Mouse (Mus musculus): ENCODE data around the gene Tnn. TPM values are rescaled to one million over a fixed set of nuclear protein-coding genes. Genes with fewer than 3 reads are reported as not detected.

Gene Tnn
- total and polyA plus RNA-seq, 3 experiments, result 0.13 TPM; not detected in 2

DNA sequence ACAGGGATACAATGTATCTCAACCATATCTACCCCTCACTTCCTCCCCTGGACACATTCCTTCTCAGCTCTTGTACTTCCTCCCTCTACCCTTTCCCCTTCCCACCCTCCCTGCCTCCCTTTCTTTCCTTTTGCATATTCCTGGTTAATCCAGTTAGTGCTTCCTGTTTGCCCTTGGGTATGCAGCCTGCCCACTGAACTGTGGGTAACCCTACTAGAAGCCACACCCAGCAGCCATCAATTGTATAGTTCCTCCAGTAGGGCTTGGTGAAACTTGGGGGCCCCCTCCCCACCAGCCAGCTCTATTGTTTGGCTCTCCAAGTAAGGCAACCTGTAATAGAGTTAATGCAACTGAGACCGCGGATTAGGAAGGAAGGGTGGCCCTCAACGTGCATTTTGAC lies 7.8 kb downstream of the Tnn start:
- H3K4me1 ChIP-seq (ENCODE audit: control insufficient read depth in 1 of 2, insufficient read depth in 2 of 2), result peaks cover 15 to 20% of the 10 kb centered on the region in 2 experiments
- dilution Hi-C loops (cut with MboI; ENCODE audit: extremely low pct_ligation_motif_present, extremely low pct_unique_long_range_greater_than_20kb, low sequenced_read_pairs) (no loop called here), in situ Hi-C loops (cut with MboI; ENCODE audit: low pct_ligation_motif_present, low pct_unique_long_range_greater_than_20kb, low sequenced_read_pairs) (no loop called here)
- no peak overlapping the region for H3K4me3 ChIP-seq (replicated peaks in 1 of 3; ENCODE audit: low read depth in 2 of 3, low read length in 2 of 3, poor library complexity in 1 of 3)
- no peak overlapping the region for H3K9ac ChIP-seq (ENCODE audit: insufficient read depth, low read depth)
- DNase-seq (ENCODE audit: extremely low read depth), result no peak
- no peaks in the 10 kb centered on the region for H3K36me3 ChIP-seq (replicated peaks in 1 of 2; ENCODE audit: control insufficient read depth in 1 of 2, insufficient read depth in 1 of 2, low read length in 1 of 2)
- TF ChIP-seq CTCF (conservative IDR thresholded peaks at IDR 0.05 in 1 of 2, IDR thresholded peaks at IDR 0.05 in 1 of 2; ENCODE audit: low read depth in 2 of 2, low read length in 2 of 2) (no peak), MAFK (IDR thresholded peaks at IDR 0.05; ENCODE audit: insufficient replicate concordance, low read length) (no peak)
- H3K79me2 ChIP-seq (replicated peaks; ENCODE audit: control insufficient read depth, extremely low read depth, insufficient read depth, poor library complexity, severe bottlenecking), result no peaks in the 10 kb centered on the region
- no peak overlapping the region for H3K4me2 ChIP-seq (ENCODE audit: insufficient read depth, low read depth, poor library complexity, severe bottlenecking)
- no peak overlapping the region for H3K27ac ChIP-seq (ENCODE audit: insufficient read depth, low read depth)
- H3K9me3 ChIP-seq (replicated peaks; ENCODE audit: low read length), result no peaks in the 10 kb centered on the region
- no peaks in the 10 kb centered on the region for H3K27me3 ChIP-seq (replicated peaks)

DNA sequence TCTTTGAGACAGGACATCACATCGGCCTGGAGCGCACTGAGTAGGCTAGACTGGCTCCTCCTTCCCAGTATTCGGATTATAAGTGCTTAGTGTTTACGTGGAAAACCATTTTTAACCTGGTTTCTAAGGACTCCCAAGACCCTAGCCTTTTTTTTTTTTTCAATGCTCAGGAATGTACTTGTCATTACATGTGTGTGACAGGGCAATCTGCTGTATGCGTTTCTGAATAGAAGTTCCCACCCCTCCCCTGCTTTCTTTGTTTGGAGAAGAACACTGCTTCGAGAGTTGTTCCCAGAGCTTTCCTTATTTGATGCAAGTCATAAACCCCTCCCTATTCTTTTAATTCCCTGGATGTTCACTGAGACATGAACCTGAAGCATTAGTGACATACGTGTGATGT lies 9.0 kb downstream of the Tnn start:
- in situ Hi-C loops (cut with MboI; ENCODE audit: low pct_ligation_motif_present, low pct_unique_long_range_greater_than_20kb, low sequenced_read_pairs), result no loop called here

DNA sequence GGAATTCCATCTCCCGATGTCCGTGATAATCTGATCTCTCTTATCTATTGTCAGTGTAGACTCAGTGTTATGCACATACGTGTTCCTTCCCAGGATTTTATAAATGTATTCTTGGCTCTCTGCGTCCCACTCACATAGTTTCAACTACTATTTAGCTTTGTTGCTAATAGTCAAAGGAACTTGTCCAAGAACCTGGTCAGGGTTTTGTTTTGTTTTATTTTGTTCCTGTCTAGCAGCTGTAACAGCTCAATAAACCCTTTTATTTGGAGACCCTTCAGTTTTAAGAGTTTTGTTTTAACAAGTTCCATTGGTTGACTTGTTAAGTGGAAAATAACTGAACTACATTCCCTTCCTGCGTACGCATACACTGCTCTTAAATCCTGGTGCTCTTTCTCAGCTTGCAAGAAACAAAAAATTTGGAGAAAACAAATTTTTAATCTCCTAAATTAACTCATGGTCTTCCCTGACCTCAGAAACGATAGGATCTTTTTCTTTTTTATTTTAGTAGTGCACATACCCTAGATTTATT lies 17.0 kb downstream of the Tnn start:
- DNase-seq (ENCODE audit: extremely low read depth), result no peak
- H3K27me3 ChIP-seq (replicated peaks), result no peaks in the 10 kb centered on the region
- no peak overlapping the region for H3K4me2 ChIP-seq (ENCODE audit: insufficient read depth, low read depth, poor library complexity, severe bottlenecking)
- H3K9ac ChIP-seq (ENCODE audit: insufficient read depth, low read depth), result no peak overlapping the region
- H3K9me3 ChIP-seq (replicated peaks; ENCODE audit: low read length), result no peaks in the 10 kb centered on the region
- H3K36me3 ChIP-seq (replicated peaks in 1 of 2; ENCODE audit: control insufficient read depth in 1 of 2, insufficient read depth in 1 of 2, low read length in 1 of 2), result no peaks in the 10 kb centered on the region
- H3K4me3 ChIP-seq (replicated peaks in 1 of 3; ENCODE audit: low read depth in 2 of 3, low read length in 2 of 3, poor library complexity in 1 of 3), result no peak overlapping the region
- dilution Hi-C loops (cut with MboI; ENCODE audit: extremely low pct_ligation_motif_present, extremely low pct_unique_long_range_greater_than_20kb, low sequenced_read_pairs) (no loop called here), in situ Hi-C loops (cut with MboI; ENCODE audit: low pct_ligation_motif_present, low pct_unique_long_range_greater_than_20kb, low sequenced_read_pairs) (no loop called here)
- no peaks in the 10 kb centered on the region for H3K4me1 ChIP-seq (ENCODE audit: control insufficient read depth in 1 of 2, insufficient read depth in 2 of 2)
- no peaks in the 10 kb centered on the region for H3K79me2 ChIP-seq (replicated peaks; ENCODE audit: control insufficient read depth, extremely low read depth, insufficient read depth, poor library complexity, severe bottlenecking)
- no peak overlapping the region for H3K27ac ChIP-seq (ENCODE audit: insufficient read depth, low read depth)
- no peak for TF ChIP-seq TBP (conservative IDR thresholded peaks at IDR 0.05; ENCODE audit: low read depth, low read length)
- no peak for TF ChIP-seq JUND (conservative IDR thresholded peaks at IDR 0.05; ENCODE audit: low read depth, low read length)
- TF ChIP-seq EP300 (IDR thresholded peaks at IDR 0.05; ENCODE audit: low read length), result no peak
- no peak for TF ChIP-seq GABPA (IDR thresholded peaks at IDR 0.05; ENCODE audit: insufficient replicate concordance, low read depth, low read length)
- no peak for TF ChIP-seq POLR2AphosphoS2 (IDR thresholded peaks at IDR 0.05; ENCODE audit: low read depth, low read length)
- TF ChIP-seq TCF12 (IDR thresholded peaks at IDR 0.05; ENCODE audit: low read depth, low read length), result no peak
- TF ChIP-seq JUN (IDR thresholded peaks at IDR 0.05; ENCODE audit: insufficient read depth, low read depth, low read length), result no peak
- TF ChIP-seq RCOR1 (conservative IDR thresholded peaks at IDR 0.05; ENCODE audit: low read depth, low read length), result no peak
- TF ChIP-seq NELFE (IDR thresholded peaks at IDR 0.05; ENCODE audit: low read depth, low read length), result no peak
- TF ChIP-seq ZNF384 (IDR thresholded peaks at IDR 0.05; ENCODE audit: low read depth, low read length), result no peak
- no peak for TF ChIP-seq MEF2A (IDR thresholded peaks at IDR 0.05; ENCODE audit: borderline replicate concordance, low read depth, low read length)
- no peak for TF ChIP-seq BHLHE40 (IDR thresholded peaks at IDR 0.05; ENCODE audit: low read depth, low read length)

More for the DNA sequence above, 9.0 kb downstream of the Tnn start:
- DNase-seq (ENCODE audit: extremely low read depth), result no peak
- no peak overlapping the region for H3K9ac ChIP-seq (ENCODE audit: insufficient read depth, low read depth)
- dilution Hi-C loops (cut with MboI; ENCODE audit: extremely low pct_ligation_motif_present, extremely low pct_unique_long_range_greater_than_20kb, low sequenced_read_pairs), result no loop called here
- no peak overlapping the region for H3K4me2 ChIP-seq (ENCODE audit: insufficient read depth, low read depth, poor library complexity, severe bottlenecking)
- H3K36me3 ChIP-seq (replicated peaks in 1 of 2; ENCODE audit: control insufficient read depth in 1 of 2, insufficient read depth in 1 of 2, low read length in 1 of 2), result no peaks in the 10 kb centered on the region
- no peaks in the 10 kb centered on the region for H3K27me3 ChIP-seq (replicated peaks)
- TF ChIP-seq MAZ (IDR thresholded peaks at IDR 0.05; ENCODE audit: low read depth, low read length), result no peak
- TF ChIP-seq SIN3A (IDR thresholded peaks at IDR 0.05; ENCODE audit: low read length), result no peak
- TF ChIP-seq ELF1 (IDR thresholded peaks at IDR 0.05; ENCODE audit: low read depth, low read length), result no peak
- TF ChIP-seq NRF1 (IDR thresholded peaks at IDR 0.05; ENCODE audit: low read depth, low read length), result no peak
- no peak for TF ChIP-seq RCOR1 (conservative IDR thresholded peaks at IDR 0.05; ENCODE audit: low read depth, low read length)
- no peak for TF ChIP-seq USF1 (IDR thresholded peaks at IDR 0.05; ENCODE audit: low read depth, low read length)
- no peak for TF ChIP-seq SMC3 (IDR thresholded peaks at IDR 0.05; ENCODE audit: low read depth, low read length)
- no peak for TF ChIP-seq JUND (conservative IDR thresholded peaks at IDR 0.05; ENCODE audit: low read depth, low read length)
- H3K27ac ChIP-seq (ENCODE audit: insufficient read depth, low read depth), result no peak overlapping the region
- peaks cover 6 to 8% of the 10 kb centered on the region in 2 experiments for H3K4me1 ChIP-seq (ENCODE audit: control insufficient read depth in 1 of 2, insufficient read depth in 2 of 2)
- no peak overlapping the region for H3K4me3 ChIP-seq (replicated peaks in 1 of 3; ENCODE audit: low read depth in 2 of 3, low read length in 2 of 3, poor library complexity in 1 of 3)
- H3K79me2 ChIP-seq (replicated peaks; ENCODE audit: control insufficient read depth, extremely low read depth, insufficient read depth, poor library complexity, severe bottlenecking), result no peaks in the 10 kb centered on the region
- H3K9me3 ChIP-seq (replicated peaks; ENCODE audit: low read length), result no peaks in the 10 kb centered on the region
